Mouse (Mus musculus) CD4-positive helper T cell, adult 2 months (primary cell): ENCODE data around the gene Akip1.

Source experiments
- DNase-seq: peaks from one replicate; pipeline ENCODE4 v3.0.0-alpha.2; 2012; ENCODE audit warnings: low read depth, missing footprints, low spot score

Akip1 gene

DNA sequence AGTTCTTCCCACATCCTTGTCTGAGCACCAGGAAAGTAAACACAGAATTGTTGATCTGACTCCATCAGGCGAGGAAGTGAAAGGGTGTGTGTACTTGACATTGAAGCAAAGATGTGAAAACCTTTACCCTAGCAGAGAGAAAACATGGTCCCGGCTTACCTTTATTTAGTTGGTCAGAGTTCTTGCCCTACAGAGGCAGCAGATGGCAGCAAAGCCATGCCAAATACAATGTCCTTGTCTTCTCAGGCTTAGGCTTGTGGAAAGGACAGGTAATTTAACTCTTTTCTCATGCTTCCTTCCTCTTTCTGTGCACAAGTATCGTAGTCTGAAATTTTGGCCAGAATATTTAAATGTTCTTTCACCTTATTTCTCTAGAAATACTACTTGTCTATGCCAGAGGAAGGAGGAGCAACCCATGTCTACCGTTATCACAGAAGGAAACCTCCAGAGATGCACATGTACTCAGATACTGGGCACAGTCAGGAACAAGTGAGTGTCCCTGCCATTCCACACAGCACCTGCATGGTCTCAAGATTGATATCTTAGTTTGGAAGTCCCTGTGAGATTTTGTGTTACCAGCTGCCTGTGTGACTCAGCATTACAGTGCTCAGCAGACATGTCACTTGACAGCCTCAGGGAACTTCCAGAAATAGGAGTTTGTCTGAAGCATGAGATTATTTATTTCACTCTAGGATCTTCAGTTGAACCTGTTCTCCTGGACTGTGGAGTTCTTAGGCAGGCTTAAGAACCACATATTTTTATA is 3.7 kb downstream of the Akip1 start:
- peak; percentile 72 for DNase-seq

DNA sequence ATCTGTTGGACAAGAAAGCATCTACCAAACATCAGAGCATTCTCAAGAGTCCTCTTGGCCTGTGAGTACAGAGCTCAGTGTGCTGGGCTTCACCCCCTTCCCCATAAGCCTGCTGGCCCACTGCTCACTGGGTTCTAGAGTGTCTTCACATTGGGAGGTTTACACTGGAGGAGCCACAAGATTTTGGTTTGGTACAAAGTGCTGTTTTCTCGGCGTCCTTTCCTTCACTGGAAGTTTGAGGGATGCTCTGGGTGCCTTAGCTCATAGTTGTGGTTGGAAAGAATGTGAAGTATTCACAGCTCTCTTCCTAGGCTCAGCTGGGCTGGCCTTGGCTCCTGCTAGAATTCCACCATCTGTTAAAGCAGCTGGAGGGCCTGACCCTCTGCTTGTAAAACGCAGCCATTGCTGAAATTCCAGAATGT is 5.5 kb downstream of the Akip1 start:
- no peak for DNase-seq

DNA sequence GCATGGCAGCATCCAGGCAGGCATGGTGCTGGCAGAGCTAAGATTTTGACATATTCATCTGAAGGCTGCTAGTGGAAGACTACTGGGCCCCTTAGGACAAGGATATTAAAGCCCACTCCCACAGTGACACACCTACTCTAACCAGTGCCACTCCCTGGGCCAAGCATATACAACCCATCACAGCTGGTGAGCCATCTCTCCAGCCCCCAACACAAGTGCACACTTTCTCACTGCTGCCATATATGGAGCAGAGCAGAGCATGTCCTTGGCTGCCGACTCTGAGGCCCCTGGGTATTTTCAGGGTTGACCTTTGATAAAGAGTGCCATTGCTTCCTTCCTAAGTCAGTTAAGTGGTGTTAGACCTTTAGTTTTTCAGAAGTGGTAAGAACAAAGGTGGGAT is 6.6 kb downstream of the Akip1 start:
- DNase-seq = no peak

DNA sequence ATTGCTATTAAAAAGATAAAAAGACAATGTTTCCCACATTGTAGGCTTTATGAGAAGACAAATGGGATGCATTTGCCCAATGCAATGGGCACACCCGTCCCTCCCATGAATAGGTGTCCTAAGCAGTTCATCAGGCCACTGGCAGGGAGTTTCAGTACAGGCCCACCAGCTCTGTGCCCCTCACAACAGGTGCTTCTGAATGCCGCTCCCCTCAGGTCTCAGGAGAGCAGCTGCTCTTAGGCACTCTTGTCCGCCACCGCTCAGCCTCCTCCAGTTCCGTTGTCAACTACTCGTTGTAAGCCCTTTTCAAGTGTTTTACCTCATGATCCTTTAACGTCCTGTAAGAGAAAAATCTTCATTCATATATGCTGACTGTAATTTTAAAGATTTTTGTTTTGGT is 8.7 kb downstream of the Akip1 start:
- DNase-seq = no peak

DNA sequence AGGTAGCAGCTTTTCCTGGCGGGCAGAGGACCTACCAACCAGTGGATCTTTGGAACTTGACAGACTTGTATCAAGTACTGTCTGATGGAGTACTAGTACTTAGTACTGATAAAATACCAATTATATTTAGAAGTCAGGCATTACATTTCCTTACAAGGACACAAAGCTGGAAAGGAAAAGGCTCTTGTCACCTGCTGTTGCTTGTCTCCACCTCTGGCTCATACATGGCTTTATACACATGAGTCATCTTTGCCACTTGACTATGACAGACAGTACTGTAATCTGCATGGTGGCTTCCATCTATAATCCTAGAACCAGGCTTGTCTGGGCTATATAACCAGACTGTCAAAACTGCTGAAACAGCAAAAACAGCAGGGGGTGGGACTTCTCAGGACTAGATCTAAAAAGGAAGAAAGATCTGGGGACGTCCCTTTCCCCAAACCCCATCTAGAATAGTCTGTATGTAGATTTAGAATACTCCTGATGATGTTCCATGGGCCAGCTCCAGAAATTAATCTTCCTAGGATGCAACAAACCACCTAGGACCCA is 10.0 kb downstream of the Akip1 start:
- DNase-seq = no peak

DNA sequence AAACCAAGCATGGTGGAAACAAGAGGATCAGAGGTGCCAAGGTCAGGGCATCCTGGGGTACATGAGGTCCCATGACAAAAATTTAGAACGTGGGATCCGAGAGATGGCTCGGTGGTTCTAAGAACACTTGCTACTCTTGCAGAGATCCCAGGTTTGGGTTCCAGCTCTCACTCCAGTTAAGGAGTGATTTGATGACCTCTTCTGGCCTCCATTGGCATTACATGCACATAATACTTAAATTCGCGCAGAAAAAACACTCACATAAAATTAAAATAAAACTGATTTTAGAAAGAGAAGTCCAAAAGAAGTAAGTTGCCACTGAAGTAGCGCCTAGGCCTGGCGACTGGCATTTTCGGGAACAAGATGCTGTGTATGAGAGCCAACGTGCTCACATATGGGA is 15.8 kb downstream of the Akip1 start:
- no peak for DNase-seq

DNA sequence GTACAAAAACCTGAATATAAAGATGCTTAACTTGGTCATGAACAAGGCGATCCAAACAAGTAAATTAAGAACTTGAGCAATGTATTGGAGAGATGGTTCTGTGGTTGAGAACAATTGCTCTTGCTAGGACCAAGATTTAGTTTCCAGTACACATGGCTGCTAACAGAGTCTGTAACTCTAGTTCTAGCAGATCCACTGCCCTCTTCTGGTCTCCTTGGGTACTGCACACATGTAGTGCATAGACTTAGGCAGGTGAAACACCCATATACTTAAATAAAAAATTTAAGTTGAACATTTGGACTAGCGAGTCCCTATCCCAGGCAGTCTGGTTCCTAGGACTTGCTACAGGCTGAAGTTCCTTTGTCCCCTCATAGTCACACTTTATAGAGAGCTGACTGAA is 19.1 kb downstream of the Akip1 start:
- DNase-seq = no peak

DNA sequence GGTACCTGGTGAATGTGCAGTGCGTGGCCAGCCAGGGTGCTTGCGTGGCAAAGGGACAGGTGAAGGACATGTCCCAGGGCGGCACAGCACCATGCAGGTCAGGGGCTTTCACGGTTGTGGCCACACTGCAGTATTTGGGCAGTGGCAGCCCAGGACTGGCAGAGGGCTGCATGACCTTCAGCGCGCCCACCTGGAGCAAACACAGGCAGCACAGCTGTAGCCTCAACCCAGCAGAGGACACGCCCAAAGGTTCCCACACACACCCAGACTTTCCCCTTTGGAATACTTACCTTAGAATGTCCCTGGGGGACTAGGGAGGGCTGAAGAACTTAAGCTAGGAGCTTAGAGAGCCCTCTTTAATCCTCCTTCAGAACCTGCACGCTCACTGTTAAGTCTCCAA is 19.6 kb downstream of the Akip1 start:
- no peak for DNase-seq

DNA sequence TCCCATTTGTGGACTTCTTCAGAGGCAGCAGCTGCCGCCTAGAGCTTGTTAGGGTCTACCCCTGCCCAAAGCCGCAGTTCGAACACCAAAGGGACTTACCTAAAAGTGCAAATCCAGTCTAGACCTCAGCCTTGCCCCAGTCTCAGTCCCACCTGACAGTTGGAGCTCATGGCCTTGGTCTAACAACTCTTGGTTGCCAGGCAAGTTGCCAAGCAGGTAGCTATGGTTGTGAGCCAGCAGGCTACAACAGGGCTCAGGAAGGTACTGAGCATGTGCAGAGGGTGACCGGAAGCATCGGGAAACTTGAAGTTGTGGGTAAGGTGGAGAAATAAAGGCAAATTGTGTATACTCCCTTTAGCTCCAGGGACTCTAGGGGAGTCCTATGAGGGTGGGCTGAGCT is 20.2 kb downstream of the Akip1 start, which contains the start of gene BC051019:
BC051019 (minus strand) TSS at position 154 of the 400 bp plus-strand sequence.
- DNase-seq = no peak

DNA sequence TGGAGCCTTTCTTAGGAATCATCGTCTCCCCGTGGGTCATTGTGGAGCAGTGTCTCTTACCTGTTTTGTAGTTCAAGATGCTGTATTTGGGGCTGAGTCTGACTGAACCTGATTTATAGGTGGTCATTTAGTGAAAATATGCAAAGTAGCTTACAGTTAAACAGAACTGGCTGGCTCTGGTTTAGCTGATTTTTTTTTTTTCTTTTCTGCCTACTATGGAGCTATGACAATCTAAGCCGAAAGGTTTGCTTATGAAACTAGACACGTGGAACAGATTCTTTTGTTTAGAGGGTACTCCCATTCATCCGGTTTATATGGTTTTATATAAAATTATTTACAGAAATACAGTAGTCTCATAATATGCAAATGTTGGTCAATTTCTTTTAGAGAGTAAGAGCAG is 28.1 kb downstream of the Akip1 start, which contains the start of gene Ascl3:
Ascl3 (minus strand) TSS at position 101 of the 400 bp plus-strand sequence.
- no peak for DNase-seq

DNA sequence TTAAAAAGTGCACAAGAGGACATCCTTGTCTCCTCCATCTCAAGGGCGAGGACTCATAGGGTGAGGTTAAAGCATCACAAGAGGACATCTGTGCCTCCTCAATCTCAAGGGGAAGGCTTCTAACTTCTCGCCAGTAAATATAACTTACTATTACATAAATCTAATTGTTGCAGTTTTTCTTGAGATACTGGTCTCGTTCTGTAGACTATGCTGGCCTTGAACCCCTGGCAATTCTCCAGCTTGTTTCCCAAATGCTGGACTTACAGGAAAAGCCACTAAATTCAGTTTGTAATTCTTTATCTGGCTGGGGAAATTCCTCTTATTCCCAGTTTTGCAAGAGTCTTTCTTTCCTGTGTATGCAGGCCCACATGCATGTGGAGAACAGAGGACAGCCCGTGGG is 31.3 kb downstream of the Akip1 start:
- DNase-seq = no peak

DNA sequence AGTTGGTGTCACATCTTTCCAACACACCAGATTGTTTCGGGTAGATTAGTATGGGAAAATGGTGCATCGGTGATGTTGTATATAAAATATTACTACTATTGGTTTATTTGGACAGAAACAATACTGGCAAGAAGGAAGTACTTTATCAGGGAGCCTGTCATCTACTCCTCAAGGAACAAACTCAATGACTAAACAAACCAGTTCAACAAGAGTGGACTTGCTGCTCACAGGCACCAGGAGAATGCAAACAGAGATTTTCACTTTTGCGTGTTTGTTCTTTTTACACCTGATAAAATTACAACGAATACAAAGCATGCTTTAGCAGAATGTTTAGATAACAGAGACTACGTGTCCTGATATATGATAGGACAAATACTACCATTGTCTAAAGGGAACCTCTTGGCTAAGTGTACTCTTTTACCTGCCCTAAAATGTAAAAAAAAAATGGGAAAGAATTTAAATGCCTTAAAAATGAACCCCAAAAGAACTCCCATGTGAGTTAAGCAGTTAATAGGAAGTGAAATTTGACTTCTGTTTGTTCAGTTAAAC is 36.4 kb downstream of the Akip1 start:
- DNase-seq = no peak

DNA sequence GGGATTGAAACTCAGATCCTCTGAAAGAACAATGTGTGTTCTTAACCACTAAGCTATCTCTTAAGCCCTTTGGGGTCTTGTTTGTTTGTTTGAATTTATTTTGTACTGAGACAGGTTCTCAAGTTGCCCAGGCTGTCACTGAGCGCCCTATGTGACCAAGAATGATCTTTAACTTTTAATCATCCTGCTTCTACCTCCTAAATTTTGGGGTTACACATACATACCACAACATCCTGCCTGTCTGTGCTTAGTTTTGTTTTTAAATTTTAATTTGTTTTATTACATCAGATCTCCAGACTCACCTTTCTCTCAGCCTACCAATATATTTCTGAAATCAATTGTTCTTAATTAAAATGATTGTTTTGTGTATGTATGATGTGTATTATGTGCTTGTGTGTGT is 37.6 kb downstream of the Akip1 start:
- DNase-seq = peak; percentile 41

DNA sequence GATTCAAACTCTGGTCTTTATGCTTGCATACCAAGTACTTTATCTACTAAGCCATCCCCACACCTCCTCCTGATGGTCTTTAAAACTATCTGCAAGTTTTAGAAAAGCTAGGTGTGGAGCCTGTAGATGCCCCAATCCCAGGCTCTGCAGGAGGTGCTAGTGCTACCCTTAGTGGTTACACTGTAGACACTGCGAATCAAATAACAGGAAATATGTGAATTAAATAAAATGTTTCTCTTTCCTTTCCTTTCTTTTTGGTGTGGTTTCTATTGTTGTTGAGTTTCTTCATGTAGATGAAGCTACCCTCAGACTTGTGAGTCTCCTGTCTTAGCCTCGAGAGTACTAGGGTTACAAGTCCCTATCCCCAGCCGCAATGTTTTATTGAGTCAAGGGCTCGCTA is 38.2 kb downstream of the Akip1 start:
- peak; percentile 71 for DNase-seq

DNA sequence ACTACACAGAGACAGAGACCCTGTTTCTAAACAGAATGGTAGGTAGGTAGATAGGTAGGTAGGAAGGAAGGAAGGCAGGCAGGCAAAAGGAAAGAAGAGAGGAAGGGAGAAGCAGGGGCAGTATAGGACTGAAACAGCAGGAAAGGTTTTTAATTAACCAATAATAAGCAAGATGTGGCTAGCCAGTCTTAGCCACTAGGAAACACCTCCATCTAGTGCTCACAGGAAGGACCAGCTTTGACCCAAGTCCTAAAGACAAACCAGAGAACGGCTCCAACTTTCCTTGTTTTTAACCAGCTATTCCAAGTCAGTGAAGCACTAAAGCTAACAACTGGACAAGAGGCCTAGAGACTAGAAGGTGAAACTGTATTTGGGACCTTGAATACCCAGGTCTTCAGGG is 44.3 kb downstream of the Akip1 start:
- DNase-seq = no peak

DNA sequence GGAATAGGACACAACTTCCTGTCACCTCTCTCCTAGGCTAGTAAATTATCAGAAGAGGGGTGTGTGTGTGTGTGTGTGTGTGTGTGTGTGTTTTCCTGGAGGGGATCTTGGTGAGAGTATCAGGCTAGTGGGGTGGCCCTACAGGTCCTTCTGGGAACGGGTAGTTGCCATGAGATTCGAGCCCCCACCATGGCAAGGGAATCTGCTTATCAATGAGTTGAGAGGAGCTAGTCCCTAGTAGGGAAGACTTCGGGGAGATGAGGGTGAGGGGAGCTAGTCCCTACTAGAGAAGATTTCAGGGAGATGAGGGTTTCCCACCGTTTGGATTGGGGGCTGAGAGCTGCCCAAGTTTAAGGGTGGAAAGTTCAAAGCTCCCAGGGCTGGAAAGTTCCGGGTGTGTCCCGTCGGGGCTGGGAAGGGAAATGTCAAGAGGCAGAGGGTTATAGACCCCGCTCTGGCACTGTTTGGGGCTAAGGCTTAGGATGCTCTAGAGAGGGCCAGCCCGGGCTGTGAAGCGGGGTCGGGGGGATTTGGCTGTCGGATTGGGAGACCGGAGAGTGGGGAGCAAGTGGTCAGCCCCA is 48.0 kb downstream of the Akip1 start:
- DNase-seq = peak; percentile 23

DNA sequence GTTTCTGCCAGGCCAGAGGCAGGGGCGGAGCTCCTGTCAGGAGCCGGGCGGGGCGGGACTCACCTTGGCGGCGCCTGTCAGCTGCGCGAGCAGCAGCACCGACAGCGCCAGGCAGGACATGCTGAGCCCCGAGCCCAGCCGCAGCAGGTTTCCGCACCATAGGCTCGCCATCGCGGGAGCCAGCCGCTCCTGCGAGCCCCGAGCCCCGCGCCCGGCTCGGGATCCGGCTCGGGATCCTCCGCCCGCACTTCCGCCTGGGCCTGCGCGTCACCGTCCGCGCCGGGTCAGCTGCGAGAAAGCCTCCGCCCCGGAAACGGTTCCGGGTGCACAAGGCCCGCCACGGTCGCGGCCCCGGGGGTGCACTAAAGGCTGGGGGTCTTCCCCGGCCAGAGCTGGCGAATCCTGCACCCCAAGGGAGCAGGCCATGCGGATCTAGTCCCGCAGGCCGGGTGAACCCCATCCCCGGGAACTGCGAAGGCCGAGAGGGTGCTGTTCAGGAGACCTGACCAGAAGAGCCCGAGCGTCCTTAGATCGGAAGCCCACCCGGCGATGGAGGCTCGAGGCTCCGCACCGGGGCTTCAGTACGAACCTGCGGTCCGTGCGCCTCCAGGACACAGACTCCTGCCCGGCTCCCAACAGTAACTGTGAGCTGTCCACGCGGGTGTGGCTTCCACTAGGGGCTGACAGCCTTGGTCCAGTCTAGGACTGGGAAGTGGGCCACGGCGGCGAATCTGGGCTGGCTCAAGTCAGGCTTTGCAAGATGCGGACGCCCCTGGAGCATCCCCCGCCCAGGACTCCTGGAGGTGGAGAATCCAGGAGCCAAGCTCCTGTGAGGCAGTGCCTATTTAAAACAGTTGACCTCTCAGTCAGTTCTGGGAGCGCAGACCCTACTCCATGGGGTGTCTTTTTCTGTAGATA is 48.8 kb downstream of the Akip1 start, which contains the start of gene Tmem9b:
Tmem9b (minus strand) TSS at position 868 of the 918 bp plus-strand sequence.
- DNase-seq = peak; percentile 87

DNA sequence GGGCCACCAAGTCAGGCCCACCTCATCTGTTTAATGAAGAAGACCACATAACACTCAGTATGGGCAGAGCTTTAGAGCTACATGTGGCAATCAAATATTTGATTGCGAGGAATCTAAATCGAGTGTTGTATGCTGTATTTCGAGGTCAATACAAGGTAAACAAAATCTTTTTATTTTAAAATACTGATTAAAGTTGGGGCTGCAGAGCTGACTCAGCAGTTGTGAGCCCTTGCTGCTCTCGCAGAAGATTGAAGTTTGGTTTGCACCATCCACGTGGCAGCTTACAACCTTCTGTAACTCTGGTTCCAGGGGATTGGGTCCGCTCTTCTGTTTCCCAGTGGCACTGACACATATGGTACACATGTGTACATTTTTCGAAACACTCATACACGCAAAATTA is 50.5 kb downstream of the Akip1 start:
- no peak for DNase-seq

DNA sequence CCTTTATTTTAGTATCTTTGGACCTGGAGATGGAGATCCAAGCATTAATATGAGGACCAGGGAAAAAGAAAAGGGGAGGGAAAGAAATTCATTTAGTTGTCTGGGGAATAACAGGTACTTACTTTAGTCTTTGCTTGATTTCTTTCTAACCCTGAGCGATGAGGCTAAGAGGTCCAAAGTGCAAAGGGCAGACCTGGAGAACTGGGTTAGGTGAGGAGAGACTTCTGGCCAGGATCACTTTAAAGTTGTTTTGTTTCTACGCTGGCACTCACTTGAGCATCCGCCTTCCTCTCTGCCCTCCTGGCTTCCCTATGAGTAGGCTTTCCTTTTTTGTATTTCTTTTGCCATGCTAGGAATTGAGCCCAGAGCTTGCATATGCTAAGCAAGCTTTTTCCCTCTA is 52.8 kb downstream of the Akip1 start:
- DNase-seq = no peak
